Mouse (Mus musculus) adrenal gland, postnatal 10 days (tissue): Measurements from ENCODE around the gene Gnb1. TPM values are rescaled to one million over a fixed set of nuclear protein-coding genes. Genes with fewer than 3 reads are reported as not detected.

Source experiments
- DNase-seq: peaks from one replicate; pipeline ENCODE4 v3.0.0; 2021; ENCODE audit warnings: mixed read lengths
- total RNA-seq, 2 experiments: library from RNA; stranded (reverse); gene quantifications; 2 replicates each; pipeline ENCODE4 v1.2.3; 2021

The Gnb1 gene
- total RNA-seq, 2 experiments from 2014 or later = 375 to 395 TPM

DNA sequence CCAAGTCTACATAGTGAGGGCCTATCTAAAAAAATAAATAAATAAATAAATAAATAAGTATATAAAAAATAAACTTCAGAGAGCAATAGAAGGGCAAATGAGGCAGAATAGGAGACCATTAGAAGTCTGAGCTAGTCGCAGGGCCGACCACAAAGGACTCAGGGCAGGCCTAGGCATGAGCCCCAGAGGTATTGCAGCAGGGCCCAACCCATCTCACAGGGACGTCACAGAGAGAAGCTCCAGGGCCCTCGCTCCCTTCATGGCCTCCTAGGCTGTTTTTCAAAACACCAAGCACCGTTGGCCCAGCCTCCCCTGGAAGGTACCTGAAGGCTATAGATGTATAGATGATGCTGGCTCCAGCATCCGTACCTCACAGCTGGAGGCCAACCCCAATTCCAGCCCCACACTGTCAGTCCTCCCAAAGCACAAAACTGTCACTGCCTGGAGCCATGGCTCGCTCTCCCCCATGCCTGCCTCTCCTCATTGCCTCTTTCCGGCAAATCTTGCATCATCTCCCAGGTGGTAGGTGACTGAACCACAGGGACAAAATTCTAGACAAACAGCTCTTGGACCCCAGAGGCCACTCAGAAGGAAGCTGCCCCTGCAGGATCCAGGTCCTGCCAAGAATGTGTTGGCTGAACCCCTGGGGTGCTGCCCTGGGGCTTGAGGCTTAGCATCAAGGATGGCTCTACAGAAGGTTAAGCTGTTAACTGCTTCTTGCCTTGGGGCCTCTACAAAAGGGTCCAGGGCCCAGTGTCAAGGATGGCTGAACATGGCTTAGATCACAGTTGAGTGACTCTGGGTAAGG is 8.2 kb upstream of the Gnb1 start:
- DNase-seq = no peak

DNA sequence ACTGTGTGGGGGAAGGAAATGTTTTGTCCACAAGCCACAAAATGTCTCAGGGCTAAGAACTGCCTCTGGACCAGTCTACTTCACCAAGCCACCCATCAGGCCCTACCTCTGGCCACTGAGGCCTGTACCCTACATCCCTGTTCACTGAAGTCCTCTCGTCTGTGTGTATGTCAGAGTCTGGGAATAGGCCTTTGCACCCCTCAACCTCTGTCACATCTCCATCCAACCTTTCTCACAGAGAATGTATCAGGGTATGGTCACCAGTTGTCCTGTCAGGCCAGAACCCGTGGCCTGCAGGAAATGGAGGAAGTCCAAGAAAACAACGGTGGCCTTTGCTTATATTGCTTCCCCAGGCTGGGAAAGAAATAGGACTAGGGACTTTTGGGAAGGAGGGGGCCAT is 5.6 kb upstream of the Gnb1 start:
- DNase-seq = no peak

GRCm38 (mm10) chr4:155487746-155488145 is 3.4 kb upstream of the Gnb1 start:
- DNase-seq = no peak

- DNase-seq = peak; percentile 81
Observed at GRCm38 (mm10) chr4:155488232-155489025, 2.7 kb upstream of the Gnb1 start.

DNA sequence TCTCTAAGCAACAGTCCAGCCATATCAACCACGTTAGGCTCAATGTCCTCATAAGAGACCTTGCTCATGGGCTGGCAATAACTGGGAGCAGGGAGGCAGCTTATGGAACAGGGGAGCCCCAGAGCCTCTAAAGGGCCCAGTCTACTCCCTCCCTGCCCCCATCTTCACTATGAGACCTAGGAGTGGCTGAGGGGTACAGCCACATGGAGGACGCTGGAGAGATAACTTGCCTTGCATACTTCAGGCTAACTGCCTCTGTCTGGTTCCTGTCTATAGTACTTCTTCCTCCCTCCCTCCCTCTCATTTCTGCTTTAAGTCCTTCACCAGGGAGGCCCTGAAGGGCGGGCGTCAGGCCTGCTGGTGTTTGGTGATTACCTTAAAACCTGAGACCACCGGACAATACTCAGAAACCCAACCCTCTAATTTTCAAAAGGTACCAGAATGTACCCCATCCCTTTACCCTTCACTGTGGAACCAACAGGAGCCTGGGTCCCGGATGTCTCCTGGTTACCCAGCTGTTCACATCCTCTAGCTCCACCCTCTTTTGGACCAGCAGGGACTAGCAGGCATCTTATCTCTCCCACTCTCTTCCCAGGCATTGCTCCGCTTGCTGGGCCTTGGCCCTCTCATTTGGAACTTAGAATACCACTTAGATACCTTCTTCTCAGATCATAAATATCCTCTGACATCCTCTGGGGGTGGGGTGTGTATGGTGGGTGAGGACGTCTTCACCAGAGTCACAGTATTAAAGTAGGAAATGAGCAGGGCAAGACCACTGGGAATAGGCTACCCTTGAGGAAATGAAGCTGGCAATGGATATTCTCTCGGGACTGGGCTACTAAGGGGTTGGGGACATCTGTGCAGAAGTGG is 1.8 kb upstream of the Gnb1 start:
- DNase-seq = no peak

- no peak for DNase-seq
Observed at GRCm38 (mm10) chr4:155490456-155490855, 705 bp upstream of the Gnb1 start.

- DNase-seq = no peak
Observed at GRCm38 (mm10) chr4:155491529-155492130, 469 bp downstream of the Gnb1 start.

GRCm38 (mm10) chr4:155492131-155492633 is 1.0 kb downstream of the Gnb1 start:
- peak; percentile 78 for DNase-seq

GRCm38 (mm10) chr4:155494891-155495290 is 3.7 kb downstream of the Gnb1 start:
- DNase-seq = no peak

- DNase-seq = no peak
Observed at GRCm38 (mm10) chr4:155497963-155498362, 6.8 kb downstream of the Gnb1 start.

- no peak for DNase-seq
Observed at GRCm38 (mm10) chr4:155501126-155501525, 10.0 kb downstream of the Gnb1 start.

- no peak for DNase-seq
Observed at GRCm38 (mm10) chr4:155505067-155505466, 13.9 kb downstream of the Gnb1 start.

DNA sequence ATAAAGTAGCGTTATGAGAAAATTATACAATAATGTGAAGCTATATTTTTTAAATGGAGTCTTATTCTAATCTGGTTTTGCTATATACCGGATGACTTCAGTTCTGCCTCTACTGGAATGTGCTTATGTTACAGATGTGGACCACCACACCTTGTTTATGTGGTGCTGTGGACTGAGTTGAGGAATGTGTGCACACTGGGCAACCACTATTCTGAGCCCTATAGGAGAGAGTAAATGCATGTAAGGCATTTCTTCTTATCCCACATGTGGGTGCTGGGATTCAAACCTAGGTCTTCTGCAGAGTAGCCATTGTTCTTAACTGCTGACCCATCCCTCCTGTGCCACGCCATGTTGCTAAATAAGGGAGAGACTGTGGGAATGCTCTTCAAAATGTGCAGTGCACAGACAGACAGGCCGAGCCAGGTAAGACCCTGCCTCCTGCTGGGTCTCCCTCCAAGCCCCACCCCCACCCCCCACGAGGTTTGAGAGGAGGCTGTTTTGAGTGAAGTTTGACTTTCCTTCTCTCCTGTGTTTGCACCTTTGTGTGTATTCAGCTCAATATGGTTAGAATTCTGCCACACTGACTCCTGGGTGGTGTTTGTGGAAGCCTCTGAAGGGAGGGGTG is 14.6 kb downstream of the Gnb1 start:
- DNase-seq = no peak

DNA sequence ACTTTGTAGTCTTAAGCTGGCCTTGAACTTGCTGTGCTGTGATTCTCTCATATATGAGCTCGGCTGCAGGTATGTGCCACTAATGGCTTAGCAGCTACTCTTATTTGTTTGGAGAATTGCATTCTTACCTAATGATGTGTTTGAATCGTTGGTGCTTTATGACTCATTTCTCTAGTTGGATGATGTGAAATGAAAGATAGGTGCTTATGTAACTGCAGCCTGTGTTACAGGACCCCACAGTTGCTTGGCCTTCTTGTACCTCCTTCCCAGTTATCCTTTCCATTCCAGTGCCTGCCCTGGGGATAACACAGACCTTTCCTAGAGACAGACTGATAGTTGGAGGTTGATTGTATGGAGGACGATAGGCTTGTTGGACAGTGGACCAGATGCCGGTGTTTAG is 17.5 kb downstream of the Gnb1 start:
- DNase-seq = no peak

DNA sequence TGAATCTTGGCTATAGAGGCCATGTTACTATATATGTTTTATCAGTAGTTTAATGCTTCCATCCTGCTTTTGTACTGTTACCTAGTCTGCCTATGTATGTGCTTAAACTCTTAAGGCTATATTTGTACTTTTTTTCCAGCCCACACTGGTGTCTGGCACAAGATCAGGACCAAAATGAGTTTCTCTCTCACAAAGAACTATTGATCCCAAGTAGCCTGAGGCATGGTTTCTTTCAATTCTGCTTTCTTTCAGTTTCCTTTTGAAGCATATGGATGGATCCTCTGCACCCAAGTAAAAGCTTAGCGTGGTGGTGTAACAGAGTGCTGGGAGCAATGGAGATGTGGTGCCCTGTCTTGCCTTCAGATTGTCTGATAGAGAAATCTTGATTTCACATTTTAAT is 19.8 kb downstream of the Gnb1 start:
- DNase-seq = no peak

DNA sequence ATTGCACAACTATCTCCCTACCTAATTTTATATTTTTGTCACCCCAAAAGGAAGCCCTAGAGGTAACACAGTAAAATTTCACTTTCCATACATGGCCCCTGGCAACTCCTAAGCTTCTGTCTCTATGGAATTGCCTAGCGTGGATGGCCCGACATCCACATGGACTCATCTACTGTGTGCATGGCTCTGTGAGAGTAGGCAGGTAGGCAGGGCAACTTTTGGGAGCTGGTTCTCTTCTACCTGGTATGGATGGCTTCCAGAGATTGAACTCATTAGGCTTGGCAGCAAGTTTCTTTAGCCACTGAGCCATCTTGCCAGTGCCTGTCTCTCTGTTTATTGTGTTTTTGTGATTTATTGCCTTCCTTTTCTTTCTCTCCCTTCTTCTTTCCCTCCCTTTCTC is 23.6 kb downstream of the Gnb1 start:
- no peak for DNase-seq

DNA sequence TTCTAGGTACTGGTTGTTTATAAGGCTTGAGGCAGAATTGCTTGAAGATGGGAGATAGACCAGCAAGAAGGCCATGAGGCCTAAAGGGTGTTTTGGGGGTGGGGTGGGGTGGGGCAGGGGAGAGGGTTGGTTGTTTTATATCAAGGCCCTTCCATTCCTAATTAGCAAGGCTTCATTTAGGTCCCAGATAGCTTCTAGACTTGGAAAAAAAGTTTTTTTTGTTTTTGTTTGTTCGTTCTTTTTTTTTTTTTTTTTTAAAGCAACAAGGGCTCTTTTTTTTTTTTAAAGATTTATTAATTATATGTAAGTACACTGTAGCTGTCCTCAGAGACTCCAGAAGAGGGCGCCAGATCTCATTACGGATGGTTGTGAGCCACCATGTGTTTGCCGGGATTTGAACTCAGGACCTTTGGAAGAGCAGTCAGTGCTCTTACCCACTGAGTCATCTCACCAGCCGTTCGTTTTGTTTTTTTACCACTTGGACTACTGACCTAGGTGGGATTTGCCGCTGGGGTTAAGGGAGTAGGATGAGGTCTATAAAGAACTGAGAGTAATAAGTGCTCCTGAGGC is 26.9 kb downstream of the Gnb1 start:
- no peak for DNase-seq

DNA sequence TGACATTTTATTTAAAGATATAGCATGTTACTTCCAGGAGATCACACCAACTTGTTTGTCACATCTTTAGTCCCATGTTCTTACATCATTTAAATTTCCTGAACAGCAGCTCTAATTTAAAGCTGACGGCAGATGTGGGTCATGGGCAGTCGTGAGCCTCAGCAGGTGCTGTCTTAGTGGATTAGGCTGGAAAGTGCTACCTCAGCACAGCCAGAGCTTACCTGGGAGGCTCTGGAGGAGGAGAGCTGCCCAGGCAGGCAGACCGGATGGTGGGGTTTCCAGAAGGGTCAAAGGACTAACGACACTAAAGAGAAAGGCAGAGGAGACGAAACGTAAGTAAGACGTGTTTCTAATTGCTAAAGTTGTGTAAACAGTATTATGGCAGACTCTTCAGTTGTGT is 31.2 kb downstream of the Gnb1 start:
- no peak for DNase-seq

DNA sequence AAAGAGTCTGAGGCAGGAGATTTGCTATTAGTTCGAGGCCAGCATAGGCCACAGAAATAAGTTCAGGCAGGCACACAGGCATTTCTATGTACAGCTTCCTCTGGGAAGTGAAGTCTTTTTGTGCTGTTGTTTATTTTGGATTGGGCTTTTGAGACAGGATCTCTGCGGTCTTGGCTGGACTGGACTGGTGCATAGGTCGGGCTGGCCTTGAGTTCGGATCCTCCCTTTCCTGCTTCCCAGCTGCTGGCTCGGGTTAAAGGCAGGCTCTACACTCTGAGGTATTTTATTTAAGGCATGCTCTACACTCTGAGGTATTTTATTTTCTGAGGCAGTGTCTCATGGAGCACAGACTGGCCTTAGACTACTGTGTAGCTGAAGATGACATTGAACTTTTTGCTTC is 34.6 kb downstream of the Gnb1 start:
- DNase-seq = peak; percentile 54

GRCm38 (mm10) chr4:155529294-155529693 is 38.1 kb downstream of the Gnb1 start:
- no peak for DNase-seq

GRCm38 (mm10) chr4:155549993-155550392 is 58.8 kb downstream of the Gnb1 start:
- DNase-seq = peak; percentile 38
